Mouse (Mus musculus) brain, embryonic 18.5 days (tissue): ENCODE measurements around the gene Ski.

Source experiments
- DNase-seq: peaks from one replicate; pipeline ENCODE4 v3.0.0-alpha.2; 2012; ENCODE audit warnings: low read depth, low spot score

Ski gene

DNA sequence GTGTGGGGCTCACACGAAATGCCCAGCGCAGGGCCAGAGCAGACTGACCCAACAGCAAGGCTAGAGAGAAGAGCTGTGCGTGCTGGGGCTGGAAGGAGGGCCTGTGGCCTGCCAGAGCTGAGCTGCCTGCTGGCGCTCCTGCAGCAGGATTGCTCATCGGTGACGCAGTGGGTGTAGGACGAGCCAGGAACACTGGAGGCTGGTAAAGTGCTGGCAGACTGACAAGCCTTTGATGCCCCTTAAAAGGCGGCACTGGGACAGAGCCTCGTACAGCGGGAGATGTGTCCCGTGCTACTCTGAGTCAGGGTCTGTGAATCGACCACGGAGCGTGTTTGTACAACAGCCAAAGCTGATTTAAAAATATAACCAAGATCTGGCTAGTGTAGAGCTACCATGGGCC, 92.4 kb downstream of the Ski start:
- peak; percentile 63 for DNase-seq

GRCm38 (mm10) chr4:155129132-155129917, 93.1 kb downstream of the Ski start:
- no peak for DNase-seq

DNA sequence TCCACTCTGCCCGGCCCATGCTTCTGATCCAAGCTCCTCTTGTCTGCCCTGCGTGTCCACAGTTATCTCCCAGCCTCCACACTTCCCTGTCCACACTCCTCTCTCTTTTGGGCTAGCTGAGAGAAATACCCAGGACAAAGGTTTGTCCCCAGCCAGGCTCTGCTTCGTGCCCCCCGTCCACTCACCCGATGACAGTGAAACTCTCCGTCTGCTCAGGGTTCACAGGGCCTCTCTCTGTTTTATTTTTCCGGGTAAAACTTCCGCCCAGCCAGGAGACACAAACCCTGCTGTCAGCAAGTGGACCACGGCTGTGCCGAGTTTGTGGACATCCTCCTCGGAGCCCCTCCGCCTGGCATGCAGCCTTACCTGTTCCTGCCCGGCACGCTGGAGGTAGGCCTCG, 94.0 kb downstream of the Ski start:
- no peak for DNase-seq

GRCm38 (mm10) chr4:155126602-155127372, 95.6 kb downstream of the Ski start:
- no peak for DNase-seq

DNA sequence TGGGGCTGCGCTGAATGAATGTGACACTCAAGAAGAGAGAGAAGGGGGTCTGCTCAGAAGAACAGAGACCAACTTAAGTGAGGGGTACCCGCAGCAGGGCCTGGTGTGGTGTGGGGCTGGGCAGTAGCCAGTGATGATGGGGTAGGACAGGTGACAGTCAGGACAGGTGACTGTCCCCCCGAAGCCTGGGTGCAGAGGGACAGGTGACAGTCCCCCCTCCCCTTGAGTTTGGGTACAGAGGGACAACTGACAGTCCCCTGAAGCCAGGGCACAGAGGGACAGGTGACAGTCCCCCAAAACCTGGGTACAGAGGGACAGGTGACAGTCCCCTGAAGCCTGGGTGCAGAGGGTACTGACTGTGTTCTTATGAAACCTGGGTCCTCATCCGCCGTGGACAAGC, 96.2 kb downstream of the Ski start:
- DNase-seq = no peak

GRCm38 (mm10) chr4:155125310-155125709, 97.1 kb downstream of the Ski start:
- no peak for DNase-seq

- no peak for DNase-seq
Observed at GRCm38 (mm10) chr4:155123868-155124534, 98.4 kb downstream of the Ski start.

DNA sequence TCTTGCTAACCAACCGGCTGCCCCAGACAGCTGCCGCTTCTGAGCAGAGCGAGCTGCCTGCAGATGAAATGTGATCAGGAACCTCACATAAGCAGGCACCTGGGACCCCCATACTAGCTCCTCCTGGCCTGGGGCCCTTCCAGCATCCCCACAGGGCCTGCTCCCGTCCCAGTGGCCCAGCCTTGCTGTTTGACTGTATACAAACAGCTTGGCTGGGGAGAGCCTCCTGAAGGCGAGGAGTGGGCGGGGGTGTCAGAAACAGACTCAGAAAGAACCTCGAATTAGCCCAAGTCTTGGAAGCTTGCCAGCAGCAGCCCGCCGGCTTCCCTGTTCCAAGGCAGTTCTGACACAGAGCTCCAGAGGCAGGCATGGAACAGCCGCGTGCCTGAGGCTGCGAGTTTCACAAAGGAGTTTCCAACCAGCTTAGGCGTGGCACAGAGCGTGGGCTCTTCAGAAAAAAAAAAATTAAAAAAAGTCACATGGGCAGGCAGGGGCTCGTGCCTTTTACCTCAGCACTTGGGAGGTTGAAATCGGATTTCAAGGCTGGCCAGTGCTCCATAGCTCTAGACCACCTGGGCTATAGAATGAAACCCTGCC, 99.8 kb downstream of the Ski start:
- peak; percentile 78 for DNase-seq

DNA sequence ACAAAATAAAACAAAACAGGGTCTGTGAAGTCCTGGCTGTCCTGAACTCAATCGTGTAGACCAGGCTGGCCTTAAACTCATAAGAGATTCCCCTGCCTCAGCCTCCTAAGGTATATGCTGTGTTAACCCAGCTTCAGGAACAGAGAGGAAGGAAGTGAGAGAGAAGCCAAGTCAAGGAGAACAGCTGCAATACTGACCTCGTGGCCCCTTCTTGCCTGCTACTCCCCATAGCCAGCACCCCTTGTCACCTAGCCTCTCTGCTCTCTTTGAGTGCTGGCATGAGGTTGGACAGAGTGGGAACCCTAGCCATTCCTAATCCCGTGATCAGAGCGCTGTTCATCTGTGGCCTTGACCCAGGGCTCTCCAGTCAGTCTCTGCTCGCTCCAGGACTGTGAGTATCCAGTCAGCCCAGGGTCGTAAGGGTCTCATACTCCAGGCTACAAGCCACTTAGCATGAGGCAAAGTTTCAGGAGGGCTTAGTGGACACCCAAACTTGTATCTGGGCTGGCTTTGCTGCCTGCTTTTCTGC, 100.4 kb downstream of the Ski start:
- DNase-seq = no peak

DNA sequence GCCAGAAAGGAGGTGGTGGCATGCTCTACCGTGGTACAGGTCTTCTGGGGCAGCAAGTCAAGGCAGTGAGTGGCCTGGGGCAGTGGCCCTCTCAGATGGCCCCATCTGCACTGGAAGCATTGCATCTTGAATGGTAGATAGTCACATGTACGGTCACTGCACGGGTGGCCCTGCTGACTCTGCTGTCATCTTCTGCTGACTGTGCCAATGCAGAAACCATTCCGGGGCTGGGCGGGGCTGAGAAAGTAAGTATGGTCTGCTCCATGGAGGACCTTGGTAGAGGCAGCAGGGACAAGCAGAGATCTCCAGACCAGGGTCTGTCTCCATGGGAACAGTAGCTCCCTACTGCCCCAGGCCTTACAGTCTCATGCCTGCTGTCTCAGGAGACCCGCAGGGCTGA, 101.2 kb downstream of the Ski start:
- DNase-seq = no peak

DNA sequence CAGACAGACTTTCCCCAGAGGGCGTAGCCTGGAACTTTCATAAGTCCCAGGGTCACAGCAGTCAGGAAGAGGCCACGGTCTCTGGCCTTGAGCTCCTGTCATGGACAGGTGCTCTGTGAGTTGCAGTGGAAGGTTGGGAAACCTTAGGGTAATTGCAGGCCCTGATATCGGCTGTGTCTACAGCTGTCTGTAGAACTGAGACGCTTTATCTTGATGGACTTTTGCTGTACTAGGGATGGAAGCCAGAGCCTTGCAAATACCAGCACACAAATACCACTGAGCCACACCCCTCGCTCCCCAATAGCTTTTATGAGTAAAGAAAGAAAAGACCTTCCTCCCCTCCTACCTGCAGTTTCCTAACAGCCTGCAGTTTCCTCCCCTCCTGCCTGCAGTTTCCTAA, 101.8 kb downstream of the Ski start:
- DNase-seq = no peak

DNA sequence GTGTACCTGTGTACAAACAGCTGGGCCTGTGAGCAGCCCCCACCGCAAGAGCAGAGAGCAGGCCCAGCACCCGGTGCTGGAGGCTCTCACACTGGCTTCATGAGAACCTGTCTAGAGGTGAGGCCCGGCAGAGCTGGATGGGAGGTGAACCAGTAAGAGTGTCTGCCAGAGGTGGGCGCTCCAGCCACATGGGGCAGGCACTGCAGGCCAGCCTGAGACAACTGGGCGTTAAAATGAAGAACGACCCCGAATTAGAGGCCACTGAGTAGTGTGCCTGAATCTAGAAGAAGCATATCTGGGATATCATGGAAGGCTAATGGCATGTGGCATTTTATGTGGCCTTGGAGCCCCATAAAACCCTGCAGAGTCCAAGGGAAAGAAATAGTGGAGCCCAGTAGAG, 102.4 kb downstream of the Ski start:
- DNase-seq = no peak

- DNase-seq = no peak
Observed at GRCm38 (mm10) chr4:155118278-155118677, 104.1 kb downstream of the Ski start.

- no peak for DNase-seq
Observed at GRCm38 (mm10) chr4:155117396-155117978, 104.9 kb downstream of the Ski start.

DNA sequence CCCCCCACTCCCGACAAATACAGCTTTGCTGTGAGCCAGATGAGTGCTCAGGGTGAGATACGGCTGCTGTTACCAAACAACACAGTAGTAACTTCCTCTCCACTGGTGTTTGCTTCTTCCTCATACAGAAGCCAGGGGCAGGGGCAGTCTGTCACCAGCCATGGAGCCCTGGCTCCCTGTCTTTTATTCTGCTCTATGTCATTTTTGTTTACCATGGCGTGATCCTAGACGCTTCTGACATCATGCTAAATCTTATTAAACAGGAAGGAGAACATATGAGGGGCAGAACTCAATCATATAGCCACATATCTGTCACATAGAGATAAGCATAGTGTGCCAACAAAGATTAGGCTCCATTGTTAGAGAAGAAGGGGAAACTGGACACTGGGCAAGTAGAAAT, 105.8 kb downstream of the Ski start:
- DNase-seq = no peak

- no peak for DNase-seq
Observed at GRCm38 (mm10) chr4:155113766-155114410, 108.5 kb downstream of the Ski start.

DNA sequence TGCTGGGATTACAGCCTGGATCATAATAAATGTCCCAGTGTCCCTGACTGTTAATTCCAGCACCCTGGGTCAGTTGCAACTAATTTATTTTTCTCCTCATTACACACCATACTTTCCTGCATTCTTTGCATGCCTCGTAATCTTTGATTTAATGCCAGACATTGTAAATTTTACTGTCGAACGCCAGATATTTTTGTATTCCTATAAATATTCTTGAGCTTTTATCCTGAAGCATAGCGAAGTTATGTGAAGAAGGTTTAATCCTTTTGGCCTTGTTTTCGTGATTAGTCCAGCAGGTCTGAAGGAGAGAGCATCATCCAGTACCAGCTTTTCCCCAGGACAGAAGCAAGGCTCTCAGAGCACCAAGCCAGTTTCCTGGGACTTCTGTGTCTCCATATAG, 112.9 kb downstream of the Ski start:
- no peak for DNase-seq

DNA sequence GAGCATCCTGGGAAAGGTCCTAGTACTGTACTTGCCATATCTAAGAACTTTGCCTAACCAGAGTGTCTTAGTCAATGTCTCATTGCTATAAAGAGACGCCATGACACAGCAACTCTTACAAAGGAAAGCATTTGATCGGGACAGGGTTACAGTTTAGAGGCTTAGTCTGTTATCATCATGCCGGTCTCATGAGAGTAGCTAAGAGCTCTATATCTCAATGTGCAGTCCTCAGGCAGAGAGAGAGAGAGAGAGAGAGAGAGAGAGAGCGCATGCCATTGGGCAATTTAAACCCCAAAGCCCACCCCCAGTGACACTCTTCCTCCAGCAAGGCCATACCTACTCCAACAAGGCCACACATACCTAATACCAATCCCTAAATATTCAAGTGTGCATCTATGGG, 114.5 kb downstream of the Ski start:
- DNase-seq = no peak
